ENCODE assay signal across 29 mouse cellular contexts in the genomic region with DNA sequence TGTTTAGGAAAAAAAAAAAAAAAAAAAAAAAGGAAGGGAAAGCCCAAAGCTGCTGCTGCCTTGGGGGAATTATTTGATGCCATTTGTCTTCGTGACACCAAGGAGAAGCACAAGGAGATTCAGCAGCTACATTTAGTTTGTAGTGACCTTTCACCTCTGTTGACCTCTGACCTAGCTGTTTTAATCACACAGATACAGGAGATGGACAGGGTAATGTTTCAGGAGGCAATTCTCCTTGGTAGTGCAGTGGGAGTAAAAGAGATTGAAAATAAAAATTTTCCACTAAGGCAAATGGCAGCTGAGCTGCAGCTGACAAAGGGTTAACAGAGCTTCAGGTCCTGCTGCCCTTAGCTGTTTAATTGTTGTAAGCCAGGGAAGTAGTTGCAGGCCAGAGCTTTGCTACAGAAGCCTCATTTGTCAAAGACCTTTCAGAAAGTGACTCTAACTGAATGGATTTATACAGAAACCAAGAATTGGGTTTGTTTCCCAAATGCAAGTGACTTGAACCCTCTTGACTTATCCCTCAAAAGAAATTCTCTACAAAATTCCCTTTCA. TPM values are rescaled to one million over a fixed set of nuclear protein-coding genes. Genes with fewer than 3 reads are reported as not detected.
DNase-seq lines count a peak whose midpoint lies in the region; ATAC-seq lines count a peak whose summit lies in the region.
"Had no signal": no experiment of that assay in that cellular context is flagged by ENCODE, and none has a peak within 500 bp of the region (broad histone marks: within the 10 kb centered on the region; RNA-seq: fewer than 3 reads in every experiment).

No protein-coding gene starts in this region.

- H3K4me1 ChIP-seq in hindbrain, embryonic 11.5 days (replicated peaks; ENCODE audit: control insufficient read depth, insufficient read depth, low read length) = no peaks in the 10 kb centered on the region
- H3K4me1 ChIP-seq in hindbrain, embryonic 16.5 days (ENCODE audit: control insufficient read depth, insufficient read depth, low read depth, low read length) = no peaks in the 10 kb centered on the region
- no peaks in the 10 kb centered on the region for H3K4me1 ChIP-seq in neural tube, embryonic 15.5 days
- H3K4me1 ChIP-seq in embryonic facial prominence, embryonic 14.5 days (ENCODE audit: control insufficient read depth, insufficient read depth, low read length) = no peaks in the 10 kb centered on the region
- H3K4me1 ChIP-seq: hindbrain, embryonic 15.5 days; intestine, embryonic 15.5 days; midbrain, embryonic 12.5 days; neural tube, embryonic 12.5 days had no signal

- no peak overlapping the region for H3K9ac ChIP-seq in hindbrain, embryonic 11.5 days (ENCODE audit: low read depth, low read length)
- no peak overlapping the region for H3K9ac ChIP-seq in hindbrain, embryonic 16.5 days (ENCODE audit: low read depth, low read length)
- no peak overlapping the region for H3K9ac ChIP-seq in neural tube, embryonic 15.5 days (replicated peaks)
- H3K9ac ChIP-seq in embryonic facial prominence, embryonic 14.5 days (ENCODE audit: low read depth, low read length) = no peak overlapping the region
- H3K9ac ChIP-seq: hindbrain, embryonic 15.5 days; intestine, embryonic 15.5 days; limb, embryonic 12.5 days; liver, postnatal 0 days; midbrain, embryonic 12.5 days; neural tube, embryonic 12.5 days had no signal

- H3K9me3 ChIP-seq in hindbrain, embryonic 11.5 days (ENCODE audit: control insufficient read depth, low read length) = no peaks in the 10 kb centered on the region
- no peaks in the 10 kb centered on the region for H3K9me3 ChIP-seq in hindbrain, embryonic 16.5 days (ENCODE audit: control insufficient read depth, low read length)
- no peaks in the 10 kb centered on the region for H3K9me3 ChIP-seq in neural tube, embryonic 15.5 days (replicated peaks)
- H3K9me3 ChIP-seq in embryonic facial prominence, embryonic 14.5 days (ENCODE audit: control insufficient read depth, low read length) = no peaks in the 10 kb centered on the region
- H3K9me3 ChIP-seq: forebrain, embryonic 10.5 days; hindbrain, embryonic 15.5 days; intestine, embryonic 15.5 days; limb, embryonic 12.5 days; midbrain, embryonic 12.5 days; neural tube, embryonic 12.5 days had no signal

- H3K4me3 ChIP-seq in hindbrain, embryonic 11.5 days (ENCODE audit: low read depth, low read length) = no peak overlapping the region
- H3K4me3 ChIP-seq in hindbrain, embryonic 16.5 days (ENCODE audit: low read length) = no peak overlapping the region
- no peak overlapping the region for H3K4me3 ChIP-seq in neural tube, embryonic 15.5 days (replicated peaks)
- no peak overlapping the region for H3K4me3 ChIP-seq in embryonic facial prominence, embryonic 14.5 days (ENCODE audit: low read depth, low read length)
- H3K4me3 ChIP-seq: forebrain, embryonic 10.5 days; hindbrain, embryonic 15.5 days; intestine, embryonic 15.5 days; layer of hippocampus, adult 2 months; limb, embryonic 12.5 days; midbrain, embryonic 12.5 days; neural tube, embryonic 12.5 days had no signal

- no peak overlapping the region for H3K4me2 ChIP-seq in hindbrain, embryonic 11.5 days (replicated peaks; ENCODE audit: low read depth, low read length)
- no peak overlapping the region for H3K4me2 ChIP-seq in hindbrain, embryonic 16.5 days (ENCODE audit: low read length)
- no peak overlapping the region for H3K4me2 ChIP-seq in neural tube, embryonic 15.5 days
- no peak overlapping the region for H3K4me2 ChIP-seq in embryonic facial prominence, embryonic 14.5 days (ENCODE audit: low read depth, low read length)
- H3K4me2 ChIP-seq: hindbrain, embryonic 15.5 days; intestine, embryonic 15.5 days; limb, embryonic 12.5 days; liver, embryonic 11.5 days; midbrain, embryonic 12.5 days; neural tube, embryonic 12.5 days had no signal

- H3K27ac ChIP-seq in hindbrain, embryonic 11.5 days (ENCODE audit: low read depth, low read length) = no peak overlapping the region
- H3K27ac ChIP-seq in hindbrain, embryonic 16.5 days (ENCODE audit: low read depth, low read length) = no peak overlapping the region
- no peak overlapping the region for H3K27ac ChIP-seq in neural tube, embryonic 15.5 days (replicated peaks)
- H3K27ac ChIP-seq in embryonic facial prominence, embryonic 14.5 days (replicated peaks; ENCODE audit: low read depth, low read length) = no peak overlapping the region
- H3K27ac ChIP-seq: forebrain, embryonic 10.5 days; hindbrain, embryonic 15.5 days; intestine, embryonic 15.5 days; layer of hippocampus, adult 2 months; limb, embryonic 12.5 days; midbrain, embryonic 12.5 days; neural tube, embryonic 12.5 days had no signal

- WGBS in hindbrain, embryonic 11.5 days = 11% methylated on average over 1 of the region's 1 CpGs
- WGBS in hindbrain, embryonic 16.5 days = 21% methylated on average over 1 of the region's 1 CpGs
- WGBS in neural tube, embryonic 15.5 days = 59% methylated on average over 1 of the region's 1 CpGs
- WGBS in embryonic facial prominence, embryonic 14.5 days = 6% methylated on average over 1 of the region's 1 CpGs

- DNase-seq in hindbrain, embryonic 11.5 days (ENCODE audit: low spot score) = peak; percentile 35
- peak; percentile 35 for DNase-seq in neural tube, embryonic 10.5 days (ENCODE audit: extremely low spot score, low spot score)
- DNase-seq in embryonic facial prominence, embryonic 14.5 days (ENCODE audit: low spot score) = peak; percentile 5
- peak; percentile 14 for DNase-seq in yolk sac, embryonic 10.5 days (ENCODE audit: low spot score)
- DNase-seq in cerebellum, postnatal 4 days (ENCODE audit: low spot score in 2 of 2) = no peak
- DNase-seq: adrenal gland, postnatal 25 days; cerebellum, adult 8-10 months; gastrocnemius, postnatal 36 days; kidney, postnatal 10 days; liver, postnatal 0 days; lung, postnatal 14 days; retina, postnatal 1 day; right cerebral cortex, postnatal 25 days; spleen, adult 18-20 months had no signal

- no peaks in the 10 kb centered on the region for H3K36me3 ChIP-seq in hindbrain, embryonic 11.5 days (ENCODE audit: control insufficient read depth, insufficient read depth, low read length)
- H3K36me3 ChIP-seq in hindbrain, embryonic 16.5 days (ENCODE audit: control insufficient read depth, insufficient read depth, low read length) = no peaks in the 10 kb centered on the region
- H3K36me3 ChIP-seq in neural tube, embryonic 15.5 days = no peaks in the 10 kb centered on the region
- H3K36me3 ChIP-seq in embryonic facial prominence, embryonic 14.5 days (ENCODE audit: control insufficient read depth, insufficient read depth, low read length) = no peaks in the 10 kb centered on the region
- H3K36me3 ChIP-seq: forebrain, embryonic 10.5 days; hindbrain, embryonic 15.5 days; intestine, embryonic 15.5 days; limb, embryonic 12.5 days; midbrain, embryonic 12.5 days; neural tube, embryonic 12.5 days had no signal

- H3K27me3 ChIP-seq in hindbrain, embryonic 11.5 days (ENCODE audit: control insufficient read depth, insufficient read depth, low read length) = no peaks in the 10 kb centered on the region
- no peaks in the 10 kb centered on the region for H3K27me3 ChIP-seq in hindbrain, embryonic 16.5 days (replicated peaks; ENCODE audit: control insufficient read depth, insufficient read depth, low read length)
- no peaks in the 10 kb centered on the region for H3K27me3 ChIP-seq in neural tube, embryonic 15.5 days (replicated peaks)
- no peaks in the 10 kb centered on the region for H3K27me3 ChIP-seq in embryonic facial prominence, embryonic 14.5 days (replicated peaks; ENCODE audit: control insufficient read depth, insufficient read depth, low read length)
- H3K27me3 ChIP-seq: hindbrain, embryonic 15.5 days; intestine, embryonic 15.5 days; limb, embryonic 12.5 days; midbrain, embryonic 12.5 days; neural tube, embryonic 12.5 days had no signal

- peak; percentile 64 for ATAC-seq in hindbrain, embryonic 11.5 days (ENCODE audit: low FRiP score)
- no peak for ATAC-seq in hindbrain, embryonic 16.5 days
- ATAC-seq in neural tube, embryonic 15.5 days (ENCODE audit: low FRiP score) = no peak
- no peak for ATAC-seq in embryonic facial prominence, embryonic 14.5 days (ENCODE audit: low read depth)
- ATAC-seq in granulocyte monocyte progenitor cell, adult 5-6 weeks (replicated peaks; ENCODE audit: poor library complexity, severe bottlenecking) = no peak
- ATAC-seq: CD4-positive, CD25-positive, alpha-beta regulatory T cell, adult 4 months; forebrain, embryonic 16.5 days; intestine, embryonic 15.5 days; liver, postnatal 0 days had no signal

RNA-seq across cellular contexts. Expression of gene Ccdc85a, which starts 49.5 kb away (rescaled TPM):
- 4.1 and 5.2 TPM in 2 replicates for polyA plus RNA-seq in hindbrain, embryonic 11.5 days (2014; fragmentation: Nextera tagmentation; extraction: Ambion mirVana)
- polyA plus RNA-seq in hindbrain, embryonic 16.5 days (2015; fragmentation: Nextera tagmentation; extraction: Ambion mirVana) = 56.1 and 66.3 TPM in 2 replicates
- polyA plus RNA-seq in neural tube, embryonic 15.5 days (2015; fragmentation: Nextera tagmentation; extraction: Ambion mirVana) = 41.8 and 48.5 TPM in 2 replicates
- polyA plus RNA-seq in embryonic facial prominence, embryonic 14.5 days (2014; fragmentation: Nextera tagmentation; extraction: Ambion mirVana) = 4.0 and 5.2 TPM in 2 replicates
- not detected in 2 replicates for total RNA-seq in granulocyte monocyte progenitor cell, adult 5-6 weeks (2014; fragmentation: Nextera tagmentation)
- total RNA-seq in granulocyte monocyte progenitor cell, adult 5-6 weeks (2017) = not detected in 2 replicates
- total RNA-seq: common myeloid progenitor, adult 5-6 weeks; megakaryocyte progenitor cell, adult 5-6 weeks had no signal
- polyA plus RNA-seq: CD4-positive, CD25-positive, alpha-beta regulatory T cell, adult 4 months; liver, postnatal 0 days had no signal

Comparison
In these comparisons a context has a peak if more than half of its experiments do, and no peak if none do; other contexts are left out.
1. DNase-seq: peak in hindbrain, embryonic 11.5 days (single experiment), neural tube, embryonic 10.5 days (single experiment), embryonic facial prominence, embryonic 14.5 days (single experiment) and yolk sac, embryonic 10.5 days (single experiment); none in cerebellum, postnatal 4 days (0 of 2).